Mouse (Mus musculus) MEL (cell line): ENCODE measurements around the gene Acoxl. TPM values are rescaled to one million over a fixed set of nuclear protein-coding genes. Genes with fewer than 3 reads are reported as not detected.

Experiments used
- DNase-seq: peaks from one replicate; pipeline ENCODE4 v3.0.0; 2011; ENCODE audit warnings: low read depth, low spot score
- H3K27ac ChIP-seq: 2 replicates; pipeline ENCODE4 v1.5.1; 2012; ENCODE audit warnings: low read depth, mild to moderate bottlenecking, control low read depth, low read length, moderate library complexity; ENCODE audit not compliant: control insufficient read depth
- H3K27me3 ChIP-seq, 2 experiments: fragments of 150-350 bp in 1 of 2; sonication (generic) in 1 of 2; 2 replicates each; pipeline ENCODE4 v1.6.1; 2012; ENCODE audit warnings: low read length in 2 of 2, mild to moderate bottlenecking in 2 of 2, improper control_type of control experiment in 1 of 2, moderate library complexity in 1 of 2; ENCODE audit not compliant: insufficient read depth in 2 of 2, control insufficient read depth in 1 of 2
- H3K36me3 ChIP-seq, 2 experiments: 2 replicates each; pipeline ENCODE4 v1.6.1; 2012 to 2014; ENCODE audit warnings: low read length in 2 of 2, improper control_type of control experiment in 1 of 2, inconsistent platforms in 1 of 2, mild to moderate bottlenecking in 1 of 2; ENCODE audit not compliant: insufficient read depth in 2 of 2, control insufficient read depth in 1 of 2
- H3K4me1 ChIP-seq, 2 experiments: fragments of 150-350 bp in 1 of 2; sonication (generic) in 1 of 2; 2 replicates each; pipeline ENCODE4 v1.6.1; 2012; ENCODE audit warnings: low read length in 2 of 2, improper control_type of control experiment in 1 of 2, mild to moderate bottlenecking in 1 of 2; ENCODE audit not compliant: insufficient read depth in 2 of 2, control insufficient read depth in 1 of 2
- H3K4me3 ChIP-seq, 2 experiments: fragments of 150-350 bp in 1 of 2; sonication (generic) in 1 of 2; 2 replicates each; pipeline ENCODE4 v1.5.1; 2012; ENCODE audit warnings: low read depth in 2 of 2, low read length in 2 of 2, mild to moderate bottlenecking in 2 of 2, moderate library complexity in 2 of 2, control low read depth in 1 of 2, improper control_type of control experiment in 1 of 2; ENCODE audit not compliant: control insufficient read depth in 1 of 2, insufficient read depth in 1 of 2
- H3K79me2 ChIP-seq: 2 replicates; pipeline ENCODE4 v1.6.1; 2012; ENCODE audit warnings: mild to moderate bottlenecking, low read length, moderate library complexity; ENCODE audit not compliant: control insufficient read depth, poor library complexity, insufficient read depth
- H3K9ac ChIP-seq: 2 replicates; pipeline ENCODE4 v1.6.1; 2012; ENCODE audit warnings: low read depth, mild to moderate bottlenecking, control low read depth, low read length, moderate library complexity; ENCODE audit not compliant: control insufficient read depth, poor library complexity, severe bottlenecking
- H3K9me3 ChIP-seq: fragments of 150-350 bp; sonication (generic); replicated peaks from 2 replicates; pipeline ENCODE4 v1.6.1; 2012; ENCODE audit warnings: mild to moderate bottlenecking, low read length, improper control_type of control experiment, moderate library complexity; ENCODE audit not compliant: insufficient read depth
- BHLHE40 ChIP-seq: IDR thresholded peaks from 2 replicates; pipeline ENCODE4 v1.6.1; 2012; ENCODE audit warnings: low read depth, mild to moderate bottlenecking, inconsistent platforms, low read length, improper control_type of control experiment, borderline replicate concordance
- CTCF ChIP-seq, 3 experiments: IDR thresholded peaks in 2 of 3; conservative IDR thresholded peaks in 1 of 3; 2 replicates each; pipeline ENCODE4 v1.5.1; 2011 to 2012; ENCODE audit warnings: low read length in 3 of 3, low read depth in 2 of 3, mild to moderate bottlenecking in 2 of 3, improper control_type of control experiment in 1 of 3, inconsistent platforms in 1 of 3, mixed read lengths in 1 of 3, moderate library complexity in 1 of 3; ENCODE audit not compliant: control insufficient read depth in 1 of 3, insufficient read depth in 1 of 3, poor library complexity in 1 of 3, severe bottlenecking in 1 of 3
- ELF1 ChIP-seq: IDR thresholded peaks from 2 replicates; pipeline ENCODE4 v1.6.1; 2014; ENCODE audit warnings: low read depth, mild to moderate bottlenecking, inconsistent platforms, low read length, improper control_type of control experiment, moderate library complexity
- EP300 ChIP-seq, 2 experiments: IDR thresholded peaks; 2 replicates each; pipeline ENCODE4 v1.6.1; 2011; ENCODE audit warnings: improper control_type of control experiment in 2 of 2, low read length in 2 of 2, low read depth in 1 of 2, mild to moderate bottlenecking in 1 of 2
- ETS1 ChIP-seq: IDR thresholded peaks from 2 replicates; pipeline ENCODE4 v1.6.1; 2012; ENCODE audit warnings: low read depth, mild to moderate bottlenecking, inconsistent platforms, low read length, improper control_type of control experiment, moderate library complexity
- GATA1 ChIP-seq: IDR thresholded peaks from 2 replicates; pipeline ENCODE4 v1.6.1; 2011; ENCODE audit warnings: low read depth, low read length, improper control_type of control experiment
- HCFC1 ChIP-seq: IDR thresholded peaks from 2 replicates; pipeline ENCODE4 v1.6.1; 2012; ENCODE audit warnings: low read depth, mild to moderate bottlenecking, inconsistent platforms, low read length, improper control_type of control experiment, moderate library complexity
- JUND ChIP-seq: IDR thresholded peaks from 2 replicates; pipeline ENCODE4 v1.6.1; 2011; ENCODE audit warnings: low read depth, mild to moderate bottlenecking, improper control_type of control experiment, low read length
- KAT2A ChIP-seq: conservative IDR thresholded peaks from 2 replicates; pipeline ENCODE4 v1.6.1; 2012; ENCODE audit warnings: low read depth, low read length, improper control_type of control experiment, inconsistent platforms
- MAFK ChIP-seq: IDR thresholded peaks from 2 replicates; pipeline ENCODE4 v1.6.1; 2011; ENCODE audit warnings: low read depth, mild to moderate bottlenecking, low read length, improper control_type of control experiment, borderline replicate concordance
- MAZ ChIP-seq: IDR thresholded peaks from 2 replicates; pipeline ENCODE4 v1.6.1; 2012; ENCODE audit warnings: low read depth, mild to moderate bottlenecking, inconsistent platforms, low read length, improper control_type of control experiment
- MXI1 ChIP-seq: IDR thresholded peaks from 2 replicates; pipeline ENCODE4 v1.6.1; 2011; ENCODE audit warnings: mild to moderate bottlenecking, low read depth, low read length, improper control_type of control experiment
- MYB ChIP-seq: IDR thresholded peaks from 2 replicates; pipeline ENCODE4 v1.6.1; 2011; ENCODE audit warnings: mild to moderate bottlenecking, low read depth, low read length, improper control_type of control experiment
- MYC ChIP-seq: IDR thresholded peaks from 2 replicates; pipeline ENCODE4 v1.6.1; 2011; ENCODE audit warnings: low read depth, mild to moderate bottlenecking, low read length, improper control_type of control experiment, moderate library complexity
- POLR2A ChIP-seq, 2 experiments: IDR thresholded peaks; 2 replicates each; pipeline ENCODE4 v1.6.1; 2011 to 2012; ENCODE audit warnings: low read length in 2 of 2, mild to moderate bottlenecking in 2 of 2, control low read depth in 1 of 2, improper control_type of control experiment in 1 of 2, low read depth in 1 of 2, moderate library complexity in 1 of 2; ENCODE audit not compliant: control insufficient read depth in 1 of 2, insufficient read depth in 1 of 2, poor library complexity in 1 of 2
- POLR2AphosphoS2 ChIP-seq: IDR thresholded peaks from 2 replicates; pipeline ENCODE4 v1.6.1; 2011; ENCODE audit warnings: low read length, improper control_type of control experiment
- POLR2AphosphoS5 ChIP-seq: IDR thresholded peaks from 2 replicates; pipeline ENCODE4 v1.6.1; 2012; ENCODE audit warnings: low read depth, borderline replicate concordance, mild to moderate bottlenecking, inconsistent platforms, low read length, moderate library complexity, mixed read lengths
- RCOR1 ChIP-seq: IDR thresholded peaks from 2 replicates; pipeline ENCODE4 v1.6.1; 2012; ENCODE audit warnings: low read depth, mild to moderate bottlenecking, inconsistent platforms, low read length, improper control_type of control experiment
- SIN3A ChIP-seq: IDR thresholded peaks from 2 replicates; pipeline ENCODE4 v1.6.1; 2012; ENCODE audit warnings: low read length, improper control_type of control experiment, inconsistent platforms
- SMC3 ChIP-seq: IDR thresholded peaks from 2 replicates; pipeline ENCODE4 v1.6.1; 2011; ENCODE audit warnings: low read depth, low read length, improper control_type of control experiment
- TAL1 ChIP-seq: IDR thresholded peaks from 2 replicates; pipeline ENCODE4 v1.6.1; 2012; ENCODE audit warnings: mild to moderate bottlenecking, inconsistent platforms, low read length, moderate library complexity, mixed read lengths
- TBP ChIP-seq: IDR thresholded peaks from 2 replicates; pipeline ENCODE4 v1.8.0; 2011; ENCODE audit warnings: low read depth, low read length, improper control_type of control experiment
- TCF12 ChIP-seq: IDR thresholded peaks from 2 replicates; pipeline ENCODE4 v1.6.1; 2014; ENCODE audit warnings: low read depth, mild to moderate bottlenecking, inconsistent platforms, low read length, improper control_type of control experiment, moderate library complexity
- UBTF ChIP-seq: IDR thresholded peaks from 2 replicates; pipeline ENCODE4 v1.6.1; 2012; ENCODE audit warnings: low read depth, mild to moderate bottlenecking, inconsistent platforms, low read length, improper control_type of control experiment, moderate library complexity, borderline replicate concordance; ENCODE audit not compliant: insufficient read depth
- USF1 ChIP-seq: IDR thresholded peaks from 2 replicates; pipeline ENCODE4 v1.6.1; 2014; ENCODE audit warnings: low read depth, mild to moderate bottlenecking, inconsistent platforms, low read length, improper control_type of control experiment, moderate library complexity
- USF2 ChIP-seq, 2 experiments: IDR thresholded peaks; 2 replicates each; pipeline ENCODE4 v1.6.1; 2011 to 2012; ENCODE audit warnings: improper control_type of control experiment in 2 of 2, low read length in 2 of 2, borderline replicate concordance in 1 of 2, inconsistent platforms in 1 of 2, low read depth in 1 of 2, mild to moderate bottlenecking in 1 of 2; ENCODE audit not compliant: insufficient read depth in 1 of 2
- ZC3H11A ChIP-seq: IDR thresholded peaks from 2 replicates; pipeline ENCODE4 v1.6.1; 2012; ENCODE audit warnings: low read depth, mild to moderate bottlenecking, inconsistent platforms, low read length, improper control_type of control experiment
- ZKSCAN1 ChIP-seq: IDR thresholded peaks from 2 replicates; pipeline ENCODE4 v1.6.1; 2012; ENCODE audit warnings: low read depth, mild to moderate bottlenecking, inconsistent platforms, low read length, improper control_type of control experiment, moderate library complexity
- polyA plus RNA-seq, 2 experiments: library from polyadenylated mRNA; stranded (reverse) in 1 of 2; unstranded in 1 of 2; fragments of >175 nt in 1 of 2; fragments of >200 nt in 1 of 2; gene quantifications; 2 replicates each; pipeline versions ENCODE4 v1.2.1 to v1.2.4; 2012; ENCODE audit warnings: low replicate concordance in 2 of 2, low read depth in 1 of 2; ENCODE audit not compliant: insufficient read length in 2 of 2, insufficient read depth in 1 of 2, missing spikeins in 1 of 2
- total RNA-seq: library from RNA; depleted of rRNA; stranded (reverse); fragments of 300-350 nt; gene quantifications from 2 replicates; pipeline ENCODE4 v1.2.3, GENCODE M21; 2012

Gene Acoxl
- total and polyA plus RNA-seq, 3 experiments: 0.31 to 0.39 TPM; not detected in 1

GRCm38 (mm10) chr2:127789651-127790270 is 48.9 kb upstream of the Acoxl start:
- peak overlapping the region; percentile 87 for H3K27ac ChIP-seq
- TF ChIP-seq CTCF (IDR thresholded peaks at IDR 0.05 in 2 of 3, conservative IDR thresholded peaks at IDR 0.05 in 1 of 3; ENCODE audit: control insufficient read depth in 1 of 3, insufficient read depth in 1 of 3, low read depth in 2 of 3, low read length in 3 of 3, poor library complexity in 1 of 3, severe bottlenecking in 1 of 3): no peak
- no peak for TF ChIP-seq UBTF
- TF ChIP-seq MYC: no peak
- no peak for TF ChIP-seq EP300 (IDR thresholded peaks at IDR 0.05; ENCODE audit: low read depth in 1 of 2, low read length in 2 of 2)
- TF ChIP-seq MAFK: no peak
- TF ChIP-seq TAL1: no peak
- TF ChIP-seq TBP: no peak
- no peak for TF ChIP-seq GATA1
- no peak for TF ChIP-seq MXI1
- no peak for TF ChIP-seq ETS1
- no peak for TF ChIP-seq KAT2A
- no peak for TF ChIP-seq RCOR1
- TF ChIP-seq, all 39 proteins: peak for 0
- peaks cover 18% of the 10 kb centered on the region for H3K79me2 ChIP-seq
- no peaks in the 10 kb centered on the region for H3K27me3 ChIP-seq
- DNase-seq: no peak
- peaks cover 3 to 15% of the 10 kb centered on the region in 2 experiments for H3K4me1 ChIP-seq
- peak overlapping the region; percentile 82 for H3K9ac ChIP-seq
- peak overlapping the region; percentile 60 to 79 for H3K4me3 ChIP-seq
- no peaks in the 10 kb centered on the region for H3K9me3 ChIP-seq
- peaks cover 0 to 15% of the 10 kb centered on the region in 2 experiments; a peak in 2 of 4 replicates for H3K36me3 ChIP-seq

GRCm38 (mm10) chr2:127791919-127792603 is 46.6 kb upstream of the Acoxl start, which contains the start of gene Mtln:
Mtln (minus strand) TSS chr2:127792488.
- Histone ChIP-seq H3K27ac (peak within 1 kb of the TSS; percentile 86), H3K9ac (peak within 1 kb of the TSS; percentile 78)
- TF ChIP-seq BHLHE40 (no peak), MXI1 (peak; percentile 87), TAL1 (no peak), ETS1 (no peak), POLR2AphosphoS2 (peak; percentile 85), SMC3 (no peak), RCOR1 (no peak), ELF1 (no peak), USF1 (no peak), EP300 (IDR thresholded peaks at IDR 0.05; ENCODE audit: low read depth in 1 of 2, low read length in 2 of 2) (0 out of 4 replicates have a peak, but pooled peaks of 1 of the 2 experiments have one; percentile 16), MYB (no peak), POLR2AphosphoS5 (peak; percentile 79; the same call in 1 of the 2 replicates), POLR2A (IDR thresholded peaks at IDR 0.05; ENCODE audit: control insufficient read depth in 1 of 2, insufficient read depth in 1 of 2, low read depth in 1 of 2, low read length in 2 of 2, poor library complexity in 1 of 2) (peak; percentile 77 to 95), KAT2A (no peak; the same call in 1 of the 2 replicates), ZC3H11A (no peak), JUND (no peak), MYC (peak; percentile 88), HCFC1 (peak; percentile 76), USF2 (IDR thresholded peaks at IDR 0.05; ENCODE audit: borderline replicate concordance in 1 of 2, insufficient read depth in 1 of 2, low read depth in 1 of 2, low read length in 2 of 2) (no peak), TCF12 (peak; percentile 61; the same call in 1 of the 2 replicates), SIN3A (peak; percentile 66), ZKSCAN1 (no peak; the same call in 1 of the 2 replicates), MAZ (no peak)

More at GRCm38 (mm10) chr2:127791919-127792603, 46.6 kb upstream of the Acoxl start, which contains the start of gene Mtln:
- Histone ChIP-seq H3K27me3 (no peaks in the 10 kb centered on the region), H3K4me1 (peaks cover 3 to 15% of the 10 kb centered on the region in 2 experiments), H3K4me3 (peak within 1 kb of the TSS; percentile 72 to 76), H3K36me3 (peaks cover 0 to 15% of the 10 kb centered on the region in 2 experiments; a peak in 2 of 4 replicates), H3K79me2 (peaks cover 18% of the 10 kb centered on the region), H3K9me3 (no peaks in the 10 kb centered on the region)
- peak; percentile 94 for DNase-seq
